Mouse (Mus musculus) kidney, adult 2 months (tissue): ENCODE measurements around the gene Atoh7. TPM values are rescaled to one million over a fixed set of nuclear protein-coding genes. Genes with fewer than 3 reads are reported as not detected.
"Not testable (repeated sequence)": the region's sequence is repeated elsewhere in the genome, so short reads cannot be mapped to it uniquely, and the experiment has no call there.

Source experiments
- DNase-seq: peaks from one replicate; pipeline ENCODE4 v3.0.0; 2021
- H3K27ac ChIP-seq: fragments of 200-500 bp; 2 replicates; pipeline ENCODE4 v1.5.1; 2012; ENCODE audit warnings: low read depth, low read length, control low read depth, inconsistent platforms; ENCODE audit not compliant: insufficient read depth
- H3K27me3 ChIP-seq: fragments of 200-500 bp; replicated peaks from 2 replicates; pipeline ENCODE4 v1.6.1; 2012; ENCODE audit warnings: mild to moderate bottlenecking, moderate library complexity, low read length, inconsistent platforms; ENCODE audit not compliant: control insufficient read depth, insufficient read depth
- H3K36me3 ChIP-seq: fragments of 200-500 bp; 2 replicates; pipeline ENCODE4 v1.6.1; 2012; ENCODE audit warnings: mild to moderate bottlenecking, moderate library complexity, low read length, inconsistent platforms; ENCODE audit not compliant: control insufficient read depth, insufficient read depth
- H3K4me1 ChIP-seq: fragments of 200-500 bp; 2 replicates; pipeline ENCODE4 v1.6.1; 2011; ENCODE audit warnings: low read length; ENCODE audit not compliant: control insufficient read depth, insufficient read depth
- H3K4me3 ChIP-seq: fragments of 200-500 bp; 2 replicates; pipeline ENCODE4 v1.5.1; 2011; ENCODE audit warnings: mild to moderate bottlenecking, low read depth, low read length, control low read depth; ENCODE audit not compliant: insufficient read depth
- CTCF ChIP-seq: fragments of 200-500 bp; conservative IDR thresholded peaks from 2 replicates; pipeline ENCODE4 v1.5.1; 2011; ENCODE audit warnings: low read depth, mild to moderate bottlenecking, control low read depth, low read length, moderate library complexity, mixed read lengths; ENCODE audit not compliant: insufficient read depth, insufficient read length
- POLR2A ChIP-seq: fragments of 200-500 bp; IDR thresholded peaks from one replicate; pipeline ENCODE4 v1.6.1; 2011; ENCODE audit warnings: low read depth, low read length, control low read depth
- WGBS: fragments of 180-500 bp; shearing (Covaris S2); methylation state at CpG from one replicate; pipeline ENCODE4 v1.1.7; 2018; 5-methylcytosine and 5-hydroxymethylcytosine counted together
- polyA plus RNA-seq: library from polyadenylated mRNA; depleted of rRNA; stranded (reverse); fragments of >200 nt; gene quantifications from 2 replicates; pipeline ENCODE4 v1.2.3, GENCODE M21; 2012; rRNA removed

Atoh7 gene
- 0.19 and 0.28 TPM in 2 replicates for polyA plus RNA-seq

DNA sequence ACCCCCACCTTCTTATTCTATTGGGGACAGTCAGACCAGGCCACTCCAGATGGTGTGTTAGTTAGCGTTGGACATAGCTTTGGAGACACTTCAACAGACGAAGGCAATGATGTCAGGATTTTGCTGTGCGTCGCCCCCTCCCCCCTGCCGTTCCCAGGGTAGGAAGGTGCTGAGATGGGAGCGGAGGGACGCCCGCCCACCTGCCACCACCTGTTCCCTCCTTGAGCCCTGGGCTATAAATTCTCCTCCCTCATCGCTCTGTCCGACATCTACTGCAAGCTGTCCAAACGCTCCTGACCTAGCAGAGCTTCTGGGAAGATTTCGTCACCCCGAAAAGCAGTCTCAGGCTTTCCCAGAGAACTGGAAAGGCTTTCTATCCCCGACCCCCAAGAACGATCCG lies at the start of gene Atoh7:
Gene Atoh7, plus strand, starts transcription at position 131 of the 400 bp plus-strand sequence.
- no peaks in the 10 kb centered on the region for H3K27me3 ChIP-seq
- no peaks in the 10 kb centered on the region; the same call in 1 of the 2 replicates for H3K4me1 ChIP-seq
- DNase-seq = no peak
- no peak for TF ChIP-seq CTCF
- TF ChIP-seq POLR2A = no peak
- 25% methylated on average over 16 of the region's 16 CpGs for WGBS
- H3K27ac ChIP-seq = no peak within 1 kb of the TSS
- peak within 1 kb of the TSS; percentile 35 for H3K4me3 ChIP-seq
- H3K36me3 ChIP-seq = no peaks in the 10 kb centered on the region

DNA sequence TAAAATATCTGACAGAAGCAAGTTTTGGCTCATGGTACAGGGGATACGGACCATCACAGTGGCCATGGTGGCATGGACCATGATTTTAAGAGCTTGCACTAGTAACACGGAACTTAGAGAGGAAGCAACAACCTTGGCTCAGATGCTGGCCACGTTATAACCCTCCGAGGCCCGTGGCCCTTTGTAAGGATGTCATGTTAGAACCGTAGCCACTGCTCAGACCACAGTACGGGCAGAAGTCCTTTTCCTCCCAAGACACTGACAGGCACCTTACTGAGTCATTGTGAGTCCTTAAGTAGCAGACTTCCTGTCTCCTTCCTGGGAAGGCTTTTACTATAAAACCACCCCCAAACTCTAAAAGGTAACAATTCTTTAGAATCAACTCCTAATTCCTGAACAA lies 48.2 kb upstream of the Atoh7 start:
- Histone ChIP-seq H3K27ac (no peak overlapping the region), H3K27me3 (no peaks in the 10 kb centered on the region), H3K36me3 (no peaks in the 10 kb centered on the region; the same call in 1 of the 2 replicates), H3K4me1 (peaks cover 3% of the 10 kb centered on the region; the same call in 1 of the 2 replicates), H3K4me3 (no peak overlapping the region)
- no peak for DNase-seq
- no peak for TF ChIP-seq POLR2A
- TF ChIP-seq CTCF = no peak
- 74% methylated on average over 7 of the region's 7 CpGs for WGBS

DNA sequence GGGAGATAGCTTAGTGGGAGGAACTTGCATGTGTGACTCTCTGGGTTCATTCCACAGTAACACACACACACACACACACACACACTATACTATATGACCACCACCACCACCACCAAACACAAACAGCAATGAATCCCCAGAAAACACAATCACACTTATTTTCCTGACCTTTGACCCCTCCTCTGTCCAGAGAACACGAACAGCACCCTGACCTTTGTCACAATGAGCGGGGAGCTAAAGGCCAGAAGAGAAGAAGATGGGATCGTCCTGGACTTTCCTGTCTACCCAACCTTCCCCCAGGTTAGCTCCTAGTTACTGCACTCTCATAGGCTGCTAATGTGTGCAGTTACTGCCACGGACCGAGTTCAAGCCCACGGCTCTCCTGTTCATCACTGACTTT lies 47.4 kb upstream of the Atoh7 start:
- H3K4me3 ChIP-seq = no peak overlapping the region
- no peaks in the 10 kb centered on the region for H3K27me3 ChIP-seq
- H3K27ac ChIP-seq = no peak overlapping the region
- H3K4me1 ChIP-seq = peaks cover 6% of the 10 kb centered on the region; the same call in 1 of the 2 replicates
- H3K36me3 ChIP-seq = no peaks in the 10 kb centered on the region; the same call in 1 of the 2 replicates
- TF ChIP-seq POLR2A (no peak), CTCF (no peak)
- WGBS = 74% methylated on average over 6 of the region's 6 CpGs
- DNase-seq = peak; percentile 48

DNA sequence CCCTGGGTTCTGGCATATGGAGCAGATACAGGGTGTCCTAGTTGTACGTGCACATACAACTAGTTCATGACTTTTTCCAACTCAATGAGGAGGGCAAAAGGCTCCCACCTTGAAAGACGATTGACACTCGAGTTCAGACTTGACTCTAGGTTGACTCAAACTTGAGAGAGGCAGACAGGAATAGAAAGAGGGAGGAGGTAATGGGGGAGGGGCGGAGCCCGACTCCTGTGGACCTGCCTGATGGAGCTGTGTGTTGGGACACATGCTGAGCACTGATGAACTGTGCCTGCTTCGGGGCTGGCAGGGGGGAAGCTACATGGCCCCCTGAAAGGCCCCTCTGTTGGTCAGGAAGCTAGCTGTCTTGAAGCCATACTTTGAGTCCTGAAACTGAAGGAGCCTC lies 46.4 kb upstream of the Atoh7 start:
- Histone ChIP-seq H3K4me3 (no peak overlapping the region), H3K4me1 (peaks cover 6% of the 10 kb centered on the region; the same call in 1 of the 2 replicates), H3K27me3 (no peaks in the 10 kb centered on the region), H3K27ac (no peak overlapping the region), H3K36me3 (no peaks in the 10 kb centered on the region; the same call in 1 of the 2 replicates)
- no peak for DNase-seq
- TF ChIP-seq CTCF (no peak), POLR2A (no peak)
- WGBS = 68% methylated on average over 6 of the region's 6 CpGs

DNA sequence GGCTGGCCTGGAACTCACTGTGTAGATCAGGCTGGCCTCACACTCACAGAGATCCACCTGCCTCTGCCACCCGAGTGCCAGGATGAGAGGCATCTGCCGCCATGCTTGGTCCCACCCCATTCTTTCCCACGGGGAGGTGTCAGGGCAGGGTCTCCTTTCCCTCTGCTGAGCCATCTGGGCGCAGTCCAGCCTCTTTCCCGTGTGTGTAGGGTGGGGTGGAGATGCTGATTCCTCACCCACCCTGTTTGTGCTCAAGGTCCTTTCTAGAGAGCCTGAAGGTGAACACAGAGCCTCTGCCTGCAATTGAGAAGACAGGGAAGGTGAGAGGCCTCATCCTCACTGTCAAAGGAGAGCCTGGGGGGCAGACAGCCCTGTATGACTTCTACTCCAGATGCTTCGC lies 45.4 kb upstream of the Atoh7 start:
- not testable (repeated sequence) for H3K27ac ChIP-seq, H3K36me3 ChIP-seq, DNase-seq, H3K4me1 ChIP-seq, H3K4me3 ChIP-seq, H3K27me3 ChIP-seq
- 88% methylated on average over 6 of the region's 6 CpGs for WGBS

DNA sequence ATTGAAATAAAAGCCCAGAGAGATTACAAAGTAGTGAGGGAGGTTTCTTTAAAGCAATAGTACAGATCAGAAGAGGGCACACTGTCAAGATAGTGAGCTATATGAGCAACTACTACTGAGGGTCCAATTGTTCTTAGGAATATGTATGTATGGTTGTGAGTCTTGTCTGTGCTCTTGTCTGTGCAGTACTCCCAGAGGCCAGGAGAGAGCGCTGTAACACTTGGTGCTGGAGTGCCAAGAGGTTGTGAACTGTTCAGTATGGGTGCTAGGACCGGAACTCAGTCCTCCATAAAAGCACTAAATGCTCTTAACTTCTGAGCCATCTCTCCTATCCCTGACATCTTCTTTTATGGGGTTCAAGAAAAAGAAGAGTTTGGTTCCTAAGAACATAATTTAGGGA lies 44.9 kb upstream of the Atoh7 start:
- TF ChIP-seq POLR2A = no peak
- peak; percentile 42 for TF ChIP-seq CTCF
- peaks cover 4% of the 10 kb centered on the region; the same call in 1 of the 2 replicates for H3K4me1 ChIP-seq
- H3K27ac ChIP-seq = no peak overlapping the region
- WGBS = 78% methylated on average over 2 of the region's 2 CpGs
- H3K4me3 ChIP-seq = no peak overlapping the region
- no peaks in the 10 kb centered on the region for H3K36me3 ChIP-seq
- no peak for DNase-seq
- H3K27me3 ChIP-seq = no peaks in the 10 kb centered on the region

DNA sequence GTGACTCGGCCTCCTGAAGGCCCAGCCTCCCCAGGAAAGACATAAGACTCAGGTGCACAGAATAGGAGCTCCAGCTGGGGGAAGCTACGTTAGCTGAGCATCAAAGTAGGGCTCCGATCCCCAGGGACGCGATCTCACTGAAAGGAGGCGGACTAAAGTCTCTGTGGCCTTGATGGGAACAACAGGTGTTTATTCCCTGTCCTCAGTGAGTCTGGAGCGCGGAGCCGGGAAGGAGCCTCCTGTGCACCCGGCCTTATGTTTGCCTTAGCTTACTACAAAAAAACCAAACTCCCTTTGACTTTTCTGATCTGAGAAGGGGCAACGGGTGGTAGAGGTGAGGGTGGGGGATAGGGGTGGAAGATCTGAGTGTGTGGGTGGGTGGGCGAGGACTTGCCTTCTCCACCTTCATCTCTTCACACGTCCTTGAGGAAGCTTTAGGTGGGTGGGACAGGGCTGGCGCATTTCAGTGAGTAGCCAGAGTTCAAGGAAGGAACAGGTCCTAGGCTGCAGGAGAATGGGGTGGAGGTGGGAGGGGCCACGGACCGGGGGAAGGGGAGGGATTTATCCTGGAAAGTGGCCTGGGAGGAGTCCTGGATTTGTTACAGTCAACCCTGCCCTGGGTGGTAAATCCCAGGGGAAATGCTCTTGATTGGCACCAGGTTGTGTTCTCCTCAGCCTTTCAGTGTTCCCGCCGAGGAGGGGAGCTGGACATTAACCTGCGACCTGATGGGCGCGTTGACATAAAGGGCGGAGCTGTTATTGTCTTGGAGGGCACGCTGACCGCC lies 42.3 kb upstream of the Atoh7 start:
- 46% methylated on average over 24 of the region's 24 CpGs for WGBS
- no peaks in the 10 kb centered on the region for H3K27me3 ChIP-seq
- H3K27ac ChIP-seq = no peak overlapping the region
- no peak overlapping the region for H3K4me3 ChIP-seq
- no peak for TF ChIP-seq CTCF
- TF ChIP-seq POLR2A = no peak
- no peaks in the 10 kb centered on the region for H3K36me3 ChIP-seq
- H3K4me1 ChIP-seq = peaks cover 13% of the 10 kb centered on the region; the same call in 1 of the 2 replicates
- peak; percentile 83 for DNase-seq

DNA sequence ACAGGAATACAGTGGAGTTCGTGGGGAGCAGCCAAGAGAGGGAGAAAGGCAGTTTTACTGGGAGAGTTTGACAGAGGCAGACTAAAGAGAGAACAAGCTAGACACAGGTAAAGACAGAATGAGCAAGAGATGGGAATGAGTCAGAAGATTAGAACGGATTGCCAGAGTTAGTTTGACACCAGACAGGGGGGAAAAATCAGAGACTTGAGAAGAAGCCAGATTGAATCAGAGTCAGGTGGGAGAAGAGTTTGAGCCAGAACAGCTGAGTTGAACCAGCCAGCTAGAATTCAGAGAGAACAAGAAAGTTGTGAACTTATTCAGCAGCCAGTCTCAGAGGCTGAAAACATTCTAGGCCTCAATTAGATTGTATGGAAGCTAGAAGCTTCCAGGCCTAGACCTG lies 39.6 kb upstream of the Atoh7 start, which contains the start of gene Pbld1:
Gene Pbld1, plus strand, starts transcription at position 301 of the 400 bp plus-strand sequence.
- Histone ChIP-seq H3K36me3 (no peaks in the 10 kb centered on the region), H3K27me3 (no peaks in the 10 kb centered on the region), H3K4me3 (no peak within 1 kb of the TSS), H3K4me1 (peaks cover 13% of the 10 kb centered on the region; the same call in 1 of the 2 replicates), H3K27ac (peak within 1 kb of the TSS; percentile 97)
- 84% methylated on average over 2 of the region's 2 CpGs for WGBS
- TF ChIP-seq POLR2A = no peak
- TF ChIP-seq CTCF = no peak
- no peak for DNase-seq
